Mouse (Mus musculus) urinary bladder, adult 2 months (tissue): Measurements from ENCODE around the gene Irf2bp2. TPM values are rescaled to one million over a fixed set of nuclear protein-coding genes. Genes with fewer than 3 reads are reported as not detected.

Experiments
- DNase-seq: peaks from one replicate; pipeline ENCODE4 v3.0.0; 2022; ENCODE audit warnings: low spot score
- polyA plus RNA-seq: library from polyadenylated mRNA; depleted of rRNA; stranded (reverse); fragments of >200 nt; gene quantifications from 2 replicates; pipeline ENCODE4 v1.2.3, GENCODE M21; 2012; rRNA removed

The Irf2bp2 gene
- polyA plus RNA-seq = 33.4 and 35.5 TPM in 2 replicates

GRCm38 (mm10) chr8:126593889-126594480 lies at the start of gene Irf2bp2:
Gene Irf2bp2 (minus strand): TSS chr8:126593986.
- DNase-seq = peak; percentile 79

- no peak for DNase-seq
Measured at GRCm38 (mm10) chr8:126642665-126643064, 48.9 kb upstream of the Irf2bp2 start.

- DNase-seq = no peak
Measured at GRCm38 (mm10) chr8:126641568-126642295, 47.9 kb upstream of the Irf2bp2 start.

- no peak for DNase-seq
Measured at GRCm38 (mm10) chr8:126639161-126639560, 45.4 kb upstream of the Irf2bp2 start.

GRCm38 (mm10) chr8:126638027-126638426 lies 44.2 kb upstream of the Irf2bp2 start:
- DNase-seq = no peak

GRCm38 (mm10) chr8:126634541-126635048 lies 40.8 kb upstream of the Irf2bp2 start:
- DNase-seq = no peak

- no peak for DNase-seq
Measured at GRCm38 (mm10) chr8:126628616-126629015, 34.8 kb upstream of the Irf2bp2 start.

- no peak for DNase-seq
Measured at GRCm38 (mm10) chr8:126626415-126626814, 32.6 kb upstream of the Irf2bp2 start.

GRCm38 (mm10) chr8:126622111-126622795 lies 28.5 kb upstream of the Irf2bp2 start:
- no peak for DNase-seq

- DNase-seq = no peak
Measured at GRCm38 (mm10) chr8:126620721-126621120, 26.9 kb upstream of the Irf2bp2 start.

- no peak for DNase-seq
Measured at GRCm38 (mm10) chr8:126619487-126619886, 25.7 kb upstream of the Irf2bp2 start.

- no peak for DNase-seq
Measured at GRCm38 (mm10) chr8:126617665-126618064, 23.9 kb upstream of the Irf2bp2 start.

- DNase-seq = no peak
Measured at GRCm38 (mm10) chr8:126616736-126617135, 22.9 kb upstream of the Irf2bp2 start.

GRCm38 (mm10) chr8:126615765-126616164 lies 22.0 kb upstream of the Irf2bp2 start:
- peak; percentile 55 for DNase-seq

- DNase-seq = no peak
Measured at GRCm38 (mm10) chr8:126614740-126615132, 20.9 kb upstream of the Irf2bp2 start.

GRCm38 (mm10) chr8:126614062-126614739 lies 20.4 kb upstream of the Irf2bp2 start:
- peak; percentile 46 for DNase-seq

GRCm38 (mm10) chr8:126613143-126613542 lies 19.4 kb upstream of the Irf2bp2 start:
- no peak for DNase-seq

GRCm38 (mm10) chr8:126612739-126613138 lies 19.0 kb upstream of the Irf2bp2 start:
- DNase-seq = no peak

- DNase-seq = no peak
Measured at GRCm38 (mm10) chr8:126610713-126611112, 16.9 kb upstream of the Irf2bp2 start.

- no peak for DNase-seq
Measured at GRCm38 (mm10) chr8:126609556-126610263, 15.9 kb upstream of the Irf2bp2 start.

- peak; percentile 21 for DNase-seq
Measured at GRCm38 (mm10) chr8:126603241-126603947, 9.6 kb upstream of the Irf2bp2 start.
